Mouse (Mus musculus) B cell, adult 62 days (primary cell): ENCODE data around the gene Hikeshi. TPM values are rescaled to one million over a fixed set of nuclear protein-coding genes. Genes with fewer than 3 reads are reported as not detected.

ENCODE experiments used
- total RNA-seq: library from RNA; stranded (reverse); gene quantifications from 4 replicates; pipeline ENCODE4 v1.2.4, GENCODE M21; 2023

Hikeshi gene
- 36.4 to 53.9 TPM (median 47.5 TPM) in 4 replicates for total RNA-seq

DNA sequence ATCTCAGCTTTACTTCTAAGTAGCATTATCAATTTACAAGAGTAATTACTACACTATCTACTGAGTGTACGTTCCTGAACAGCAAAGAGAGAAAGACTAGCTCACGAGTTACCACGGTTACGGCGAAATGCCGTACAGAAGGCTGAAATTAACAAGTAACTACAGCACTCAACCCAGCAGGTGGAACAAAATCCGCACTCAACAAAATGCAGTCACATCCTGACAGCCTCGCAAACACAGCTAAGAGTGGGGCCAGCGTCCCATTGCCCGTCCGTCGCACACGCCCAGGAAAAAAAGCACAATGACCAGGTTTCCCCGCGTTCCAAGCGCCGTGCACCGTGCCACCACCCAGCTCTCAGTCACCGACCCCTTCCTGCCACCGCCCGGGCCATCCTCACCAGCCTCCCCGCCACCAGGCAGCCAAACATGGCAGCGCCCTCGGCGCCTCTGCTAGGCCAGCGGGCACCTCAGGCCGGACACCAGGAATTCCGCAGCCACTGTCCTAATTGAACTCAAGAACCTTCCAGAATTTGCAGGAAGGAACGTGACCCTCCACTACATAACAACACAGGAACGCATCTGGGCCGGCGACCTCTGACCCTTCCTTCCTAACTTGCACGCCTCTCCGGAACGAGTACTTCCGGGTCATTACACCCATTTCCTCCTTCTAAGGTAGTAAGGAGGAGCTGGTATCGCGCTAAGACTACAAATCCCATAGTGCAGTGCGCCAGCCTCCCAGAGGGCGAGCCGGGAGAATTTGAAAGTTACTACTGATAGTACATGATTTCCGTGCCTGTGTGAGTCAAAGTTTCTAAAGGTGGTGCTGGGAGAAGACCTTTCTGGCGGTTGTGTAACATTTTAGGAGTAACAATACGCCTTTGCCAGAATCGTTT, at the start of gene Hikeshi:
Gene Hikeshi, minus strand, starts transcription at position 634 of the 893 bp plus-strand sequence.

DNA sequence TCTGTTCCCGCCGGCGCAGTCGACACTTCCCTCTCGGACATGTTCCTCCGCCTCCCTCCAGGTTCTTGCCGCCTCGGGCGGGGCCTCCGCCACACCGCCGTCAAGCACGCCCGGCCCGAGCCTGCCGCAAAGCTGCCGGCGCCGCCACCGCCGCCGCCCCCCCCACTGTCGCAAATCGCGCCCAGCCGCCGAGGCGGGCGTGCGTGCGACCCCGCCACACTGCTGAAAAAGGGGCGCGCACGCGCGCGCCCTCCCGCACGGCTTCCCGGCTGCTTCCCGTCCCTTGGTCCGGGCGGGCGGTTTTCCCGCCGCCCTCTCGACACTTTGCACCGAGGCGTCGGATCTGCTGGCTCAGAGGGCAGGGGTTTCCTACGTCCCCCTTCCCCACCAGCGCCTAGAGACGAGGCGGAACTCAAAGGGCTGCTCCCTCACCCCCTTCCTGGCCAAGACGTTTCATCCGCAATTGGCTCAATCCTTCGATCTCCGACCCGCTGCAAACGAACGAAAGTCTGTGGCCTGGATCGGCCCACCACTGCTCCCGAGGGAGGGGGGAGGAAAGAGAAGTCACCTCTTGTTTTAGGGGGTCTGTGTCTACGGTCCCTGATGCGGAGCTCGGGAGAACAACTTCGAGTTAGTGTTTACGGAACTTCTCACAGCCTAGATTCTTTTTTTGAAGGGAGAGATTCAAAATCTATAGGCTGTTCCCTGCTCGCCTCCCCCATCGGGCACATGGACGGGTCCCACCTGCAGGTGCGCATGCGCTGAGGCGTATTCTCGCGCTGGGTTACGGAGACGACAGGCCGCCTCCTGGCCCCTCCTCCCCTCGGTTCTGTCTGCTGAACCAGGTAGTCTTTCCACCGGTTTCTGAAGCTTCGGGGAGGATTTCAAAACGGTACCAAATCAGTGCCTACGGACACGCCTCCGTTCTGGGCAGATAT, 39.8 kb upstream of the Hikeshi start, which contains the start of gene Eed:
Gene Eed, minus strand, starts transcription at position 499 of the 938 bp plus-strand sequence.

DNA sequence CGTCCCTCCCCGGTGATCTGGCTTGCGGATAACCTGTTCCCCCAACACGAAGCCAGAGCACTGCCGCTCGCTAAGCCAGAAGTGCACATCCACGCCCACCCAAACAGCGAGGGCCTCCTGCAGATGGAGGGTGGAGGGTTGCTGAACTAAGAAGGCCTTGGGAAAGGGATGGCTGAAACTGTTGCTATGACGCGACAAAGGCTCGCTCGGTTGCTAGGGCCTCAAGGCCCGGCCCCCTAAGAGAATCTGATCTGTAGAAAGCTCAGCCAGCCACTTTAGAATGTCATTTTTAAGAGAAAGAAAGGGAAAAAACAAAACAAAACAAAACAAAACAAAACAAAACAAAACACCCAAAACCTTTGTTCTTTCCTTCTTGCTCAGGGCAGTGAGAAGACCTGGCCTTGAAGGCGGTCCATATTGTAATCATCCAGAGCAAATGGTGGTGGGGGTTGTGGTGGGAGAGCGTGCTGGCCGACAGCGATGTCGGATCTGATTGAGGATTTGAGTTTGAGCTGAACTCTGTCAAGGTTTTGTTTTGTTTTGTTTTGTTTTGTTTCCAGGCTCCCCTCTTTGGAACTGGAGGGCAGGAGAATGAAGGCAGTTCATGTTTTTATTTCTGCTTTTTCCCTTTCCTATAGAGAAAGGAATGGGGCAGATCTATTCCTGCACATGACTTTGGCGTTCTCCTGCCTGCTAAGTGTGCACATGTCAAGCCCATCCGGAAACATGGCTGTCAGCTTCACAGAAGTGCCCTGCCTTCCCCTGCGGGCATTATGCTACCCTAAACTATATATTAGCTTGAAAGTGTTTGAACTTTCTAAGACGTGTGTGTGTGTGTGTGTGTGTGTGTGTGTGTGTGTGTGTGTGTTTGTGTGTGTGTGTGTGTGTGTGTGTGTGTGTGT, 37.3 kb downstream of the Hikeshi start, which contains the start of gene Ccdc81:
Gene Ccdc81, minus strand, starts transcription at position 188 of the 902 bp plus-strand sequence.

Other genes starting within 250 kb of the Hikeshi start
- gene Ccdc81, start 37.6 kb downstream of the Hikeshi start, total RNA-seq, result not detected in 4 replicates
- 120 to 147 TPM (median 122 TPM) in 4 replicates for gene Eed, start 39.8 kb upstream of the Hikeshi start, total RNA-seq
- 195 to 219 TPM (median 210 TPM) in 4 replicates for gene Picalm, start 189.0 kb upstream of the Hikeshi start, total RNA-seq